Mouse (Mus musculus) E14TG2a.4 (cell line): ENCODE data around the gene Pdzrn3.

ENCODE experiments used
- CTCF ChIP-seq: conservative IDR thresholded peaks from 2 replicates; pipeline ENCODE4 v1.5.1; 2014; ENCODE audit warnings: low read length
- NANOG ChIP-seq: IDR thresholded peaks from 2 replicates; pipeline ENCODE4 v1.6.1; 2014; ENCODE audit warnings: borderline replicate concordance, low read length, mixed read lengths

DNA sequence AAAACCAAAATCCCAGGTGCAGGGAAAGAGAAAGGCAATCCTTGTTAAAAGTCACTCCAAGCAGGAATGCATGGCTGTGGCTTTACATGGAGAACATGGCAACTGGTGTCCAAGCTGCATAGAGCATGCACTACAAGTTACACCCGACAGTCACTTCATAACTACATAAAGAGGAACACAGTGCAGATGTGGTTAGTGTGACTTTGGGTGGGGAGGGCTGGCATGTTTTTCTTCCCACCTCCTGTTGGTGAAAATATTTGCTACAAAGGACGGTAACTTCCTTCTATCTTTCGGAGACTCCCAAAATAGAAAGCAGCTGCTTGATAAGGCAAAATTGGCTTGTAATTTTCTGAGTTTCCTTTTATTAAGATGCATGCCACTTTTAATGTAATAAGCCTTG lies 190.8 kb downstream of the Pdzrn3 start:
- no peak for TF ChIP-seq CTCF
- TF ChIP-seq NANOG: no peak
